Mouse (Mus musculus): Measurements from ENCODE around the gene 2210010C04Rik. TPM values are rescaled to one million over a fixed set of nuclear protein-coding genes. Genes with fewer than 3 reads are reported as not detected.

Gene 2210010C04Rik
- not detected in 2 replicates for polyA plus RNA-seq (2012; ENCODE audit: insufficient read depth, insufficient read length, missing spikeins)

DNA sequence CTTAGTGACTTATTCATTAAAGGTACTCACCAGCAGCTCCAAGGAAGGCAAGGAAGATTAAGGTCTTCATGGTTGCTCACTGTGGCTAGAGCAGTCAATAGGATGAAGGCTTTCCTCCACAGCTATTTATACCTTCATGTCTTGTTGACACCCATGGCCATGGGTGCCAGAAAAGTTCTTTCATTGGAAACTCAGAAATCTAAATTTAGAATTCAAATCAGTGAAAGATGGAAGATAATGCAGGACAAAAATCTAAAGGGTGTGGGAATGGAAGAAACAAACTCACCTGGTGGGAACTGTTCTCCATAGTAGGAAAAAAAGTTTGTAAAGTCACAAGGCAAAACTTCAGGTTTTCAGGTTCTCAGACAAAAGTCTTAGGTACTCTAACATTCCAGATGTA, at the start of gene 2210010C04Rik:
TSS of gene 2210010C04Rik (minus strand) at position 101 of the 400 bp plus-strand sequence.
- TF ChIP-seq POLR2A (IDR thresholded peaks at IDR 0.05; ENCODE audit: borderline replicate concordance, low read depth, low read length) (no peak), CTCF (IDR thresholded peaks at IDR 0.05; ENCODE audit: low read depth, low read length) (no peak)
- H3K4me3 ChIP-seq (ENCODE audit: insufficient read depth, low read length) = no peak within 1 kb of the TSS
- peaks cover 9% of the 10 kb centered on the region for H3K4me1 ChIP-seq (ENCODE audit: control insufficient read depth, insufficient read depth, low read length)

DNA sequence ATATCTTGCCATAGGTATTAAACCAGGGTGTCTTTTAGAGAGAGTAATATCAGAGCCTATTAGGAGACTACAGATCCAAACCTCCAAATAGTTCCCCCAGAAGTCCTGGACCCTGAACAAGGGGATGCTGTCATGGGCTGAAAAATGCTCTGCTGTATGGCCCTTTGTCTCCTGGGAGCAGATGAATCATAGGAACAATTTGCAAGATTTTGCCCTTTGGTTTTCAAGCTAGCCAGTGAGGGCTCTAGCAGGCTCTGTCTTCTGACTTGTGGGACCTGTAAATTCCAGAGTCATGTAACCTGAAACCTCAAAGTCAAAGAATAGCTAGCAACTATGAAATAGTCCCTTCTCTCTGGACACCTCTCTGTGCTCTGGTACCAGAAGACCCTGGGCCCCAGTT, 44.8 kb upstream of the 2210010C04Rik start:
- TF ChIP-seq CTCF (IDR thresholded peaks at IDR 0.05; ENCODE audit: low read depth, low read length) = no peak
- TF ChIP-seq POLR2A (IDR thresholded peaks at IDR 0.05; ENCODE audit: borderline replicate concordance, low read depth, low read length) = no peak
- Histone ChIP-seq H3K27ac (ENCODE audit: insufficient read depth, low read depth, low read length) (no peak overlapping the region), H3K4me1 (ENCODE audit: control insufficient read depth, insufficient read depth, low read length) (no peaks in the 10 kb centered on the region), H3K4me3 (ENCODE audit: insufficient read depth, low read length) (no peak overlapping the region)

More for the DNA sequence above, at the start of gene 2210010C04Rik:
- no peak within 1 kb of the TSS for H3K27ac ChIP-seq (ENCODE audit: insufficient read depth, low read depth, low read length)

GRCm38 (mm10) chr6:41078539-41079303, 43.4 kb upstream of the 2210010C04Rik start:
- Histone ChIP-seq H3K27ac (ENCODE audit: insufficient read depth, low read depth, low read length) (no peak overlapping the region), H3K4me3 (ENCODE audit: insufficient read depth, low read length) (no peak overlapping the region), H3K4me1 (ENCODE audit: control insufficient read depth, insufficient read depth, low read length) (no peaks in the 10 kb centered on the region)
- no peak for TF ChIP-seq CTCF (IDR thresholded peaks at IDR 0.05; ENCODE audit: low read depth, low read length)

GRCm38 (mm10) chr6:41075753-41076152, 40.4 kb upstream of the 2210010C04Rik start:
- H3K27ac ChIP-seq (ENCODE audit: insufficient read depth, low read depth, low read length) = no peak overlapping the region
- no peak overlapping the region for H3K4me3 ChIP-seq (ENCODE audit: insufficient read depth, low read length)
- TF ChIP-seq CTCF (IDR thresholded peaks at IDR 0.05; ENCODE audit: low read depth, low read length) = no peak
- no peak for TF ChIP-seq POLR2A (IDR thresholded peaks at IDR 0.05; ENCODE audit: borderline replicate concordance, low read depth, low read length)
- H3K4me1 ChIP-seq (ENCODE audit: control insufficient read depth, insufficient read depth, low read length) = no peaks in the 10 kb centered on the region

- peaks cover under 1% of the 10 kb centered on the region for H3K4me1 ChIP-seq (ENCODE audit: control insufficient read depth, insufficient read depth, low read length)
- H3K4me3 ChIP-seq (ENCODE audit: insufficient read depth, low read length) = no peak overlapping the region
- TF ChIP-seq POLR2A (IDR thresholded peaks at IDR 0.05; ENCODE audit: borderline replicate concordance, low read depth, low read length) (no peak), CTCF (IDR thresholded peaks at IDR 0.05; ENCODE audit: low read depth, low read length) (no peak)
- no peak overlapping the region for H3K27ac ChIP-seq (ENCODE audit: insufficient read depth, low read depth, low read length)
These were observed 28.0 kb upstream of the 2210010C04Rik start for GRCm38 (mm10) chr6:41063332-41063731.

DNA sequence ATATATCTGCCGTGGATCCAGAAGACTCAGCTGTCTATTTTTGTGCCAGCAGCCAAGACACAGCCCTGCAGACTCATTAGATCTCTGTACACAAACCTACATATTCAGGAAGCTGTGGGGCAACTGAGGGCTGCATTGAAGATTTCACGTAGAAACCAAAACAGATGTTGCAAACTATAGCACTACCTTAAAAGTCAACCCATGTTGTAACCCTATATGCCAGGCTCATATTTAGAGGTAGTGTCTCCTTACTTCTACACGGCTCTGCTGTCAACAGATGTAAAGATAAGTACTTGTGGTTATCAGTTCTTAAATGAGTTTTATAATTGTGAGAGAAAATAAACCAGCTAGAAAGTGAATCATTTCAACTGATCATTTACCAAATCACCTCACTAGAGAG, 27.4 kb upstream of the 2210010C04Rik start:
- Histone ChIP-seq H3K27ac (ENCODE audit: insufficient read depth, low read depth, low read length) (no peak overlapping the region), H3K4me3 (ENCODE audit: insufficient read depth, low read length) (no peak overlapping the region)
- no peak for TF ChIP-seq CTCF (IDR thresholded peaks at IDR 0.05; ENCODE audit: low read depth, low read length)
- TF ChIP-seq POLR2A (IDR thresholded peaks at IDR 0.05; ENCODE audit: borderline replicate concordance, low read depth, low read length) = no peak

DNA sequence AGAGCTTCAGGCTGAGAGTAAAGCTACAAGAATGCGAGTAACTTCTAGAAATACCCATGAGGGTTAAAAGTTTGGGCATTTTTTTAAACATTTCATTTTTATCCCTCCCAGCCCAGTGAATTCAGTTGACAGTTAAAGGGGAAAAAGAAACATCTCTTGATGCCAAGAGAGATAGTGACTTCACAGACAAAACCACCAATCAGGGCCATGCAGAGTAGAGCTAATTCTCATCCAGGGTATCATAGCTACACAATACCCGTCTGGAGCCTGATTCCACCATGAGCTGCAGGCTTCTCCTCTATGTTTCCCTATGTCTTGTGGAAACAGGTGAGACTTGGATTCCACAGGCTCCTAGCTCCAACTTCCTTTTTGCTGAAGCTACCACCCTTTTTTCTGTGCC, 26.8 kb upstream of the 2210010C04Rik start:
- H3K4me1 ChIP-seq (ENCODE audit: control insufficient read depth, insufficient read depth, low read length) = peaks cover 10% of the 10 kb centered on the region
- no peak for TF ChIP-seq POLR2A (IDR thresholded peaks at IDR 0.05; ENCODE audit: borderline replicate concordance, low read depth, low read length)
- H3K27ac ChIP-seq (ENCODE audit: insufficient read depth, low read depth, low read length) = no peak overlapping the region
- no peak overlapping the region for H3K4me3 ChIP-seq (ENCODE audit: insufficient read depth, low read length)

More for the DNA sequence above, 27.4 kb upstream of the 2210010C04Rik start:
- H3K4me1 ChIP-seq (ENCODE audit: control insufficient read depth, insufficient read depth, low read length) = peaks cover 5% of the 10 kb centered on the region

GRCm38 (mm10) chr6:41061085-41061484, 25.8 kb upstream of the 2210010C04Rik start:
- Histone ChIP-seq H3K27ac (ENCODE audit: insufficient read depth, low read depth, low read length) (no peak overlapping the region), H3K4me1 (ENCODE audit: control insufficient read depth, insufficient read depth, low read length) (peaks cover 13% of the 10 kb centered on the region), H3K4me3 (ENCODE audit: insufficient read depth, low read length) (no peak overlapping the region)
- no peak for TF ChIP-seq CTCF (IDR thresholded peaks at IDR 0.05; ENCODE audit: low read depth, low read length)
- TF ChIP-seq POLR2A (IDR thresholded peaks at IDR 0.05; ENCODE audit: borderline replicate concordance, low read depth, low read length) = no peak

DNA sequence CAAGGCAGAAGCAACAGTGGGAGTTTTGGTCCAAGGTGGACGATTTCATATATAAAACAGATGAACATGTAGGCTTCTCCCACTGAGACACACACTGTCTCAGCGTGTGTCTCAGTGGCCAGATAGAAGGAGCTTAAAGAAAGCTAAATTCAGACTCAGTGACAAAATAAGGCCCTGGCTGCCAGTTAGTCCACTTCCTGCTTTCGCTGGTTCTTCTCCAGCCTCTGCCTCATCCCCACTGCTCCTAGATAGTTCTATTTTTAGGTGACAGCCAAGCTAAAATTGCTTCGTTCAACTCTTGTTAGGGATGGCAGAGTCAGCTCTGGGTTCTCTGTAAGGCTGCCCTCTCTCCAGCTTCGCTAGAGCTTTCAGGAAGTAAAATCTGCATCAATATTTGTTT, 22.3 kb upstream of the 2210010C04Rik start:
- H3K27ac ChIP-seq (ENCODE audit: insufficient read depth, low read depth, low read length) = peak overlapping the region; percentile 54
- peaks cover 17% of the 10 kb centered on the region for H3K4me1 ChIP-seq (ENCODE audit: control insufficient read depth, insufficient read depth, low read length)
- TF ChIP-seq CTCF (IDR thresholded peaks at IDR 0.05; ENCODE audit: low read depth, low read length) (no peak), POLR2A (IDR thresholded peaks at IDR 0.05; ENCODE audit: borderline replicate concordance, low read depth, low read length) (no peak)
- no peak overlapping the region for H3K4me3 ChIP-seq (ENCODE audit: insufficient read depth, low read length)

DNA sequence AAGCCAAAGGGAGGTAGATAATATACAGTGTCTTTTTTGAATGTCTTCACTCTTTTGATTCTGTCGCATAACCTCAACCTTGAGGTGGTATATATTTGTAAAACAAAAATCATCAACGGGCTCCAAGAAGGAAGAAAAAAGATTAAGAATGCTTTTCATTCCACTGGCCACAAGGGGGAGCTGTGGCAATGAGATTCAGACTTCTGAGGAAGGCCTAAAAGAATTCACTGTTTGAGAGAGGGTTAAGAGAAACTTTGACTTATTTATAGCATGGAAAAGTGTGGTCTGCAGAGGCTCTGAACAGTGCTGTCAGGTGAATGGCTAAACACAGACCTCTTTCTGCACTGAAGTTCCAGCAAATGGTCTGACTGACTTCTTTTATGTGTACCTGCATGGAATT, 20.3 kb upstream of the 2210010C04Rik start:
- Histone ChIP-seq H3K4me1 (ENCODE audit: control insufficient read depth, insufficient read depth, low read length) (peaks cover 17% of the 10 kb centered on the region), H3K27ac (ENCODE audit: insufficient read depth, low read depth, low read length) (no peak overlapping the region), H3K4me3 (ENCODE audit: insufficient read depth, low read length) (no peak overlapping the region)
- no peak for TF ChIP-seq CTCF (IDR thresholded peaks at IDR 0.05; ENCODE audit: low read depth, low read length)
- TF ChIP-seq POLR2A (IDR thresholded peaks at IDR 0.05; ENCODE audit: borderline replicate concordance, low read depth, low read length) = no peak

All from bone marrow macrophage, adult 2 months (primary cell).